Mouse (Mus musculus) forebrain, embryonic 16.5 days (tissue): ENCODE results near the gene Cym. TPM values are rescaled to one million over a fixed set of nuclear protein-coding genes. Genes with fewer than 3 reads are reported as not detected.

Experiments
- ATAC-seq: fragments of 200-750 bp; cut with Nextera tagmentation; 2 replicates; pipeline ENCODE4 v1.8.0; 2017; ENCODE audit warnings: mild to moderate bottlenecking, moderate library complexity
- H3K27ac ChIP-seq: fragments of 300-500 bp; sonication (generic); 2 replicates; pipeline ENCODE4 v1.5.1; 2014; ENCODE audit warnings: low read length, control low read depth
- H3K27me3 ChIP-seq: fragments of 300-500 bp; sonication (generic); replicated peaks from 2 replicates; pipeline ENCODE4 v1.6.1; 2014; ENCODE audit warnings: low read length; ENCODE audit not compliant: control insufficient read depth, insufficient read depth
- H3K36me3 ChIP-seq: fragments of 300-500 bp; sonication (generic); 2 replicates; pipeline ENCODE4 v1.6.1; 2014; ENCODE audit not compliant: control insufficient read depth, insufficient read depth
- H3K4me1 ChIP-seq: fragments of 300-500 bp; sonication (generic); replicated peaks from 2 replicates; pipeline ENCODE4 v1.6.1; 2014; ENCODE audit warnings: low read length; ENCODE audit not compliant: control insufficient read depth, insufficient read depth
- H3K4me2 ChIP-seq: fragments of 300-500 bp; sonication (generic); 2 replicates; pipeline ENCODE4 v1.6.1; 2014; ENCODE audit warnings: mild to moderate bottlenecking, low read length, control low read depth
- H3K4me3 ChIP-seq: fragments of 300-500 bp; sonication (generic); replicated peaks from 2 replicates; pipeline ENCODE4 v1.5.1; 2014; ENCODE audit warnings: mild to moderate bottlenecking, low read length, control low read depth
- H3K9ac ChIP-seq: fragments of 300-500 bp; sonication (generic); replicated peaks from 2 replicates; pipeline ENCODE4 v1.6.1; 2014; ENCODE audit warnings: low read depth, low read length, control low read depth
- H3K9me3 ChIP-seq: fragments of 300-500 bp; sonication (generic); 2 replicates; pipeline ENCODE4 v1.6.1; 2016; ENCODE audit warnings: low read length; ENCODE audit not compliant: control insufficient read depth
- WGBS: fragments of 180-500 bp; shearing (Covaris S2); extraction: QIAGEN DNeasy Blood & Tissue Kit; methylation state at CpG from one replicate; pipeline ENCODE4 v1.1.7; 2014; 5-methylcytosine and 5-hydroxymethylcytosine counted together
- polyA plus RNA-seq: library from polyadenylated mRNA; unstranded; fragments of >200 nt; fragmentation: Nextera tagmentation; extraction: Ambion mirVana; gene quantifications from 2 replicates; pipeline ENCODE4 v1.2.1, GENCODE M21; 2015

Gene Cym
- not detected in 2 replicates for polyA plus RNA-seq

DNA sequence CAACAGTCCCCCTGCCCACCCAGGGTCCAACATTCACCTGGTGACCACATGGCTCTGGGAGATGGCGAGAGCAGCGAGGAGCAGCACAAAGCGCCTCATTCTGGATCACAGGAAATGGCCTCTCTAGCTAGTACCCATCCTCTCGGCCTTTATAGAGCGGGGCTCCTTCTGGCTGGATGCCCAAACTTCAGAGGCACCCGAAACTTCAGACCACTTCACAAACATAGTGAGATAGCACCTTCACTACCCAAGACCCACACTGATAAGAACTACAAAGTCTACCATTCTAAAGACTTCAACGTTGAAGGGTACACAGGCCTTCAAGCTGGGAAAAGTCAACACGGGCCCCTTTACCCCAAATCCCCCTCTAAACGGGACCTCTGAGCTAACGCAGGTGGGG is at the start of gene Cym:
Gene Cym, minus strand, starts transcription at position 125 of the 400 bp plus-strand sequence.
- ATAC-seq = no peak
- H3K4me2 ChIP-seq = no peak within 1 kb of the TSS
- 87% methylated on average over 10 of the region's 10 CpGs for WGBS
- H3K36me3 ChIP-seq = no peaks in the 10 kb centered on the region
- no peaks in the 10 kb centered on the region for H3K4me1 ChIP-seq
- no peak within 1 kb of the TSS for H3K9ac ChIP-seq
- H3K27ac ChIP-seq = no peak within 1 kb of the TSS
- H3K27me3 ChIP-seq = no peaks in the 10 kb centered on the region
- no peak within 1 kb of the TSS for H3K4me3 ChIP-seq
- H3K9me3 ChIP-seq = peaks cover 2% of the 10 kb centered on the region; the same call in 1 of the 2 replicates

DNA sequence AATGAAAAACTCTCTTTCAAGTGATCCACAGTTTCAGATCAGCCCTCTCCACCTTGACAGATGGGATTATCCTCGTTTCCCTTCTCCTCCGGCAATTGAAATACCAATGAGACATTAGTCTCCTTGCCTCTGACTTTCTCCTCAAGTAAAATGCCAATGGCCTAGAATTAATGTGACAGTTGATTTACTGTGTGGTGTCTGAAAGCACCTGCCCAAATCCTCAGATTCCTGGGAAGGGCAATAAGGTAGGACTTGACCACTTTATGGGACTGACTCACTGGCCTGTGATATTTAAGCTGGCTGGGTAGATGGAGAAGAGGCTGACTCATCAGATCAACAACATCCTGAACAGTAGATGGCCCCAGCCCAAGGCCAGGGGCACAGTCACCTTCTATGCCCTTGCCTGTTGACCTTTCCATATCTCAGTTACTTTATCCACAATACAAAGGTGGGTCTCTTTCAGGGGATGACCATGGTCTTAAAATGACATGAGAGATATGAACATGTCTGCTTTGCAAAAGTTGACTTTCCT is 45.3 kb upstream of the Cym start:
- H3K4me2 ChIP-seq = no peak overlapping the region
- no peaks in the 10 kb centered on the region for H3K27me3 ChIP-seq
- no peak overlapping the region for H3K9ac ChIP-seq
- no peak overlapping the region for H3K27ac ChIP-seq
- no peaks in the 10 kb centered on the region for H3K9me3 ChIP-seq
- WGBS = 76% methylated on average over 2 of the region's 2 CpGs
- H3K4me1 ChIP-seq = no peaks in the 10 kb centered on the region; the same call in 1 of the 2 replicates
- no peak overlapping the region for H3K4me3 ChIP-seq
- no peak for ATAC-seq
- no peaks in the 10 kb centered on the region for H3K36me3 ChIP-seq

GRCm38 (mm10) chr3:107261851-107262165 is 40.3 kb upstream of the Cym start:
- WGBS = 31% methylated on average over 7 of the region's 7 CpGs
- no peak overlapping the region for H3K4me3 ChIP-seq
- ATAC-seq = no peak
- H3K27ac ChIP-seq = peak overlapping the region; percentile 18; the same call in 1 of the 2 replicates
- no peak overlapping the region for H3K4me2 ChIP-seq
- H3K4me1 ChIP-seq = peaks cover 18% of the 10 kb centered on the region
- no peaks in the 10 kb centered on the region for H3K36me3 ChIP-seq
- H3K27me3 ChIP-seq = no peaks in the 10 kb centered on the region
- no peaks in the 10 kb centered on the region for H3K9me3 ChIP-seq
- no peak overlapping the region for H3K9ac ChIP-seq

GRCm38 (mm10) chr3:107260956-107261850 is 39.7 kb upstream of the Cym start:
- peak; percentile 79 for ATAC-seq
- Histone ChIP-seq H3K4me3 (no peak overlapping the region), H3K4me1 (peaks cover 18% of the 10 kb centered on the region), H3K36me3 (no peaks in the 10 kb centered on the region), H3K9ac (no peak overlapping the region), H3K9me3 (no peaks in the 10 kb centered on the region), H3K4me2 (no peak overlapping the region), H3K27me3 (no peaks in the 10 kb centered on the region), H3K27ac (peak overlapping the region; percentile 26)
- 35% methylated on average over 8 of the region's 8 CpGs for WGBS

GRCm38 (mm10) chr3:107257924-107258323 is 36.4 kb upstream of the Cym start:
- WGBS = 41% methylated on average over 5 of the region's 5 CpGs
- Histone ChIP-seq H3K27me3 (no peaks in the 10 kb centered on the region), H3K27ac (peak overlapping the region; percentile 75), H3K9me3 (no peaks in the 10 kb centered on the region), H3K4me1 (peaks cover 18% of the 10 kb centered on the region), H3K4me3 (no peak overlapping the region), H3K9ac (no peak overlapping the region), H3K36me3 (no peaks in the 10 kb centered on the region), H3K4me2 (no peak overlapping the region)
- ATAC-seq = peak; percentile 30

DNA sequence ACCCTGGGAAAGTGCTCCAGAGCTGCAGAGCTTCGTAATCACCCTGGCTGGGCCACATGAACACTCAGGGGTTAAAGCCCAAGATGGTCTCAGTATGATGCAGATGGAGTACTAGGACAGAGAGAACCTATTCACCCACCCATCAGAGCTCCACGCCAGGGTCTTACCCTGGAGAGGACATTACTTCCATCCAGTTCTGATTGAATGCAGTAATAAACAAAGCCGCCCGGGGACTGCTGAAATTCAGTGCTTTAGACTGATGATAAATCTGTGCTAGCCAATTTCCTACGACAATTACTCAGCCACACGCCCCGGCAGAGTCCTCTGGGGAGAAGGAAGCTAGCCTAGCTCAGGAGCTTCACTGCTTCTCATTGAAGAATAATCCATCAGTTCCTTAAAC is 35.2 kb upstream of the Cym start:
- 67% methylated on average over 7 of the region's 7 CpGs for WGBS

GRCm38 (mm10) chr3:107255992-107256391 is 34.5 kb upstream of the Cym start:
- peaks cover 9% of the 10 kb centered on the region for H3K4me1 ChIP-seq
- H3K9me3 ChIP-seq = no peaks in the 10 kb centered on the region
- H3K36me3 ChIP-seq = no peaks in the 10 kb centered on the region
- H3K4me2 ChIP-seq = no peak overlapping the region
- H3K27me3 ChIP-seq = no peaks in the 10 kb centered on the region
- no peak overlapping the region for H3K4me3 ChIP-seq
- no peak for ATAC-seq
- H3K9ac ChIP-seq = no peak overlapping the region
- no peak overlapping the region for H3K27ac ChIP-seq
- 81% methylated on average over 3 of the region's 3 CpGs for WGBS

More for the DNA sequence above, 35.2 kb upstream of the Cym start:
- Histone ChIP-seq H3K4me3 (no peak overlapping the region), H3K9me3 (no peaks in the 10 kb centered on the region), H3K36me3 (no peaks in the 10 kb centered on the region), H3K9ac (no peak overlapping the region), H3K27ac (no peak overlapping the region), H3K4me1 (peaks cover 17% of the 10 kb centered on the region), H3K27me3 (no peaks in the 10 kb centered on the region), H3K4me2 (no peak overlapping the region)
- no peak for ATAC-seq

- Histone ChIP-seq H3K4me2 (no peak overlapping the region), H3K4me1 (peaks cover 4% of the 10 kb centered on the region), H3K9me3 (no peaks in the 10 kb centered on the region), H3K4me3 (no peak overlapping the region), H3K27me3 (no peaks in the 10 kb centered on the region), H3K27ac (no peak overlapping the region), H3K9ac (no peak overlapping the region), H3K36me3 (no peaks in the 10 kb centered on the region)
- 87% methylated on average over 5 of the region's 5 CpGs for WGBS
- no peak for ATAC-seq
Measured at GRCm38 (mm10) chr3:107253925-107254324, 32.4 kb upstream of the Cym start.

DNA sequence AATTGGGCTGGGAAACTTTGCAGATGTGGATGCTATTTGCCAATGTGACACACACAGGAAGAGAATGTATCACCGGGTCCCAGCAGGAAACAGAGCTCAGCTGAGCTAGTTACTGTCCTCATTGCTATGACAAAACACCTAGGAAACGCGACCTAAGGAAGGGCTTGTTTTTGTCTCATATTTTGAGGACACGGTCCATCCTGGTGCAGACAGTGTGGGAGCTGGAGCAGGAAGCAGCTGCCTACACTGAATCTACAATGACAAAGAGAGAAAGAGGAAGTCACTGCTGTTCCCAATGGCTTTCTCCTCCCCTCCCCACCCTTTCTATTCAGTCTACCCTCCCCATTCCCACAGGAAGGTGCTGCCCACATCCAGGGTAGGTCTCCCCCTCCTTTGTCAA is 30.5 kb upstream of the Cym start:
- no peak for ATAC-seq
- Histone ChIP-seq H3K36me3 (no peaks in the 10 kb centered on the region), H3K4me1 (no peaks in the 10 kb centered on the region), H3K27ac (no peak overlapping the region), H3K27me3 (no peaks in the 10 kb centered on the region), H3K4me3 (no peak overlapping the region), H3K9ac (no peak overlapping the region), H3K4me2 (no peak overlapping the region), H3K9me3 (no peaks in the 10 kb centered on the region)
- 77% methylated on average over 4 of the region's 4 CpGs for WGBS
